Mouse (Mus musculus): ENCODE results near the gene Vmn1r165. TPM values are rescaled to one million over a fixed set of nuclear protein-coding genes. Genes with fewer than 3 reads are reported as not detected.

The Vmn1r165 gene
- polyA plus RNA-seq (2012; rRNA removed; ENCODE audit: low replicate concordance): not detected in 2 replicates

GRCm38 (mm10) chr7:23217032-23217431 is at the start of gene Vmn1r165:
Vmn1r165 (plus strand) TSS chr7:23217332.

GRCm38 (mm10) chr7:23251582-23251981 is 34.5 kb downstream of the Vmn1r165 start, which contains the start of gene Vmn1r166:
Vmn1r166 (minus strand) TSS chr7:23251682.

Other genes with a start within 250 kb of the Vmn1r165 start
- not detected in 2 replicates for gene Gm4214, start 232.7 kb upstream of the Vmn1r165 start, polyA plus RNA-seq (2012; rRNA removed; ENCODE audit: low replicate concordance)
- not detected in 2 replicates for gene Gm4216, start 197.4 kb upstream of the Vmn1r165 start, polyA plus RNA-seq (2012; rRNA removed; ENCODE audit: low replicate concordance)
- gene Vmn1r163, start 161.8 kb upstream of the Vmn1r165 start, polyA plus RNA-seq (2012; rRNA removed; ENCODE audit: low replicate concordance): not detected in 2 replicates
- gene Gm8720, start 149.9 kb upstream of the Vmn1r165 start, polyA plus RNA-seq (2012; rRNA removed; ENCODE audit: low replicate concordance): not detected in 2 replicates
- gene Gm10662, start 72.9 kb upstream of the Vmn1r165 start, polyA plus RNA-seq (2012; rRNA removed; ENCODE audit: low replicate concordance): not detected in 2 replicates
- not detected in 2 replicates for gene Vmn1r166, start 34.4 kb downstream of the Vmn1r165 start, polyA plus RNA-seq (2012; rRNA removed; ENCODE audit: low replicate concordance)
- gene Gm6902, start 61.6 kb downstream of the Vmn1r165 start, polyA plus RNA-seq (2012; rRNA removed; ENCODE audit: low replicate concordance): not detected in 2 replicates
- gene Nlrp4e, start 83.9 kb downstream of the Vmn1r165 start, polyA plus RNA-seq (2012; rRNA removed; ENCODE audit: low replicate concordance): not detected in 2 replicates
- not detected in 2 replicates for gene Nlrp5, start 168.6 kb downstream of the Vmn1r165 start, polyA plus RNA-seq (2012; rRNA removed; ENCODE audit: low replicate concordance)